Mouse (Mus musculus): ENCODE data around the gene Mad2l1bp. TPM values are rescaled to one million over a fixed set of nuclear protein-coding genes. Genes with fewer than 3 reads are reported as not detected.

Mad2l1bp gene
- total and polyA plus RNA-seq, 3 experiments = 9.7 to 19.3 (median 16.3) TPM

- Histone ChIP-seq H3K27me3 (replicated peaks) (no peaks in the 10 kb centered on the region), H3K79me2 (replicated peaks; ENCODE audit: control insufficient read depth, extremely low read depth, insufficient read depth, poor library complexity, severe bottlenecking) (peaks cover 2% of the 10 kb centered on the region; the same call in 1 of the 2 replicates), H3K9me3 (replicated peaks; ENCODE audit: low read length) (no peaks in the 10 kb centered on the region), H3K4me3 (replicated peaks in 1 of 3; ENCODE audit: low read depth in 2 of 3, low read length in 2 of 3, poor library complexity in 1 of 3) (no peak overlapping the region), H3K9ac (ENCODE audit: insufficient read depth, low read depth) (no peak overlapping the region), H3K27ac (ENCODE audit: insufficient read depth, low read depth) (no peak overlapping the region), H3K36me3 (replicated peaks in 1 of 2; ENCODE audit: control insufficient read depth in 1 of 2, insufficient read depth in 1 of 2, low read length in 1 of 2) (peaks cover 83 to 94% of the 10 kb centered on the region in 2 experiments), H3K4me1 (ENCODE audit: control insufficient read depth in 1 of 2, insufficient read depth in 2 of 2) (peaks cover 5 to 16% of the 10 kb centered on the region in 2 experiments; a peak in 3 of 4 replicates), H3K4me2 (ENCODE audit: insufficient read depth, low read depth, poor library complexity, severe bottlenecking) (no peak overlapping the region)
- in situ Hi-C loops (cut with MboI; ENCODE audit: low pct_ligation_motif_present, low pct_unique_long_range_greater_than_20kb, low sequenced_read_pairs) = no loop called here
- DNase-seq (ENCODE audit: extremely low read depth) = no peak
- TF ChIP-seq UBTF (IDR thresholded peaks at IDR 0.05; ENCODE audit: low read depth, low read length) = no peak
- TF ChIP-seq GABPA (IDR thresholded peaks at IDR 0.05; ENCODE audit: insufficient replicate concordance, low read depth, low read length) = no peak
- TF ChIP-seq CHD2 (IDR thresholded peaks at IDR 0.05; ENCODE audit: low read length) = no peak
- no peak for TF ChIP-seq TCF12 (IDR thresholded peaks at IDR 0.05; ENCODE audit: low read depth, low read length)
- no peak for TF ChIP-seq RAD21 (IDR thresholded peaks at IDR 0.05; ENCODE audit: low read depth, low read length)
- TF ChIP-seq EP300 (IDR thresholded peaks at IDR 0.05; ENCODE audit: low read length) = no peak
- TF ChIP-seq USF2 (conservative IDR thresholded peaks at IDR 0.05; ENCODE audit: low read depth, low read length) = no peak
- no peak for TF ChIP-seq PAX5 (IDR thresholded peaks at IDR 0.05; ENCODE audit: low read length)
- TF ChIP-seq IRF4 (IDR thresholded peaks at IDR 0.05; ENCODE audit: low read depth, low read length) = no peak
- TF ChIP-seq BHLHE40 (IDR thresholded peaks at IDR 0.05; ENCODE audit: low read depth, low read length) = no peak
- no peak for TF ChIP-seq HCFC1 (IDR thresholded peaks at IDR 0.05; ENCODE audit: low read depth, low read length)
- no peak for TF ChIP-seq POLR2A (IDR thresholded peaks at IDR 0.05; ENCODE audit: low read depth, low read length)
- no peak for TF ChIP-seq SIN3A (IDR thresholded peaks at IDR 0.05; ENCODE audit: low read length)
- TF ChIP-seq NELFE (IDR thresholded peaks at IDR 0.05; ENCODE audit: low read depth, low read length) = no peak
- no peak for TF ChIP-seq KAT2A (IDR thresholded peaks at IDR 0.05; ENCODE audit: insufficient replicate concordance, low read length)
- TF ChIP-seq ELF1 (IDR thresholded peaks at IDR 0.05; ENCODE audit: low read depth, low read length) = no peak
- TF ChIP-seq JUN (IDR thresholded peaks at IDR 0.05; ENCODE audit: insufficient read depth, low read depth, low read length) = no peak
- no peak for TF ChIP-seq ZC3H11A (IDR thresholded peaks at IDR 0.05; ENCODE audit: low read depth, low read length)
- TF ChIP-seq POLR2AphosphoS2 (IDR thresholded peaks at IDR 0.05; ENCODE audit: low read depth, low read length) = no peak
- no peak for TF ChIP-seq MXI1 (IDR thresholded peaks at IDR 0.05; ENCODE audit: low read depth, low read length)
- dilution Hi-C loops (cut with MboI; ENCODE audit: extremely low pct_ligation_motif_present, extremely low pct_unique_long_range_greater_than_20kb, low sequenced_read_pairs) = no loop called here
Observed at GRCm38 (mm10) chr17:46168768-46169167, 15.4 kb upstream of the Mad2l1bp start.

GRCm38 (mm10) chr17:46168318-46168717 is 15.0 kb upstream of the Mad2l1bp start:
- peaks cover 4% of the 10 kb centered on the region; the same call in 1 of the 2 replicates for H3K79me2 ChIP-seq (replicated peaks; ENCODE audit: control insufficient read depth, extremely low read depth, insufficient read depth, poor library complexity, severe bottlenecking)
- DNase-seq (ENCODE audit: extremely low read depth) = no peak
- no peaks in the 10 kb centered on the region for H3K27me3 ChIP-seq (replicated peaks)
- dilution Hi-C loops (cut with MboI; ENCODE audit: extremely low pct_ligation_motif_present, extremely low pct_unique_long_range_greater_than_20kb, low sequenced_read_pairs) (no loop called here), in situ Hi-C loops (cut with MboI; ENCODE audit: low pct_ligation_motif_present, low pct_unique_long_range_greater_than_20kb, low sequenced_read_pairs) (no loop called here)
- H3K4me2 ChIP-seq (ENCODE audit: insufficient read depth, low read depth, poor library complexity, severe bottlenecking) = no peak overlapping the region
- H3K4me1 ChIP-seq (ENCODE audit: control insufficient read depth in 1 of 2, insufficient read depth in 2 of 2) = peaks cover 8 to 16% of the 10 kb centered on the region in 2 experiments
- no peak overlapping the region for H3K27ac ChIP-seq (ENCODE audit: insufficient read depth, low read depth)
- no peak overlapping the region for H3K4me3 ChIP-seq (replicated peaks in 1 of 3; ENCODE audit: low read depth in 2 of 3, low read length in 2 of 3, poor library complexity in 1 of 3)
- H3K36me3 ChIP-seq (replicated peaks in 1 of 2; ENCODE audit: control insufficient read depth in 1 of 2, insufficient read depth in 1 of 2, low read length in 1 of 2) = peaks cover 83 to 93% of the 10 kb centered on the region in 2 experiments
- TF ChIP-seq CHD1 (IDR thresholded peaks at IDR 0.05; ENCODE audit: low read depth, low read length) (no peak), E2F4 (IDR thresholded peaks at IDR 0.05; ENCODE audit: insufficient replicate concordance, low read depth, low read length) (no peak), POLR2A (IDR thresholded peaks at IDR 0.05; ENCODE audit: low read depth, low read length) (no peak), RAD21 (IDR thresholded peaks at IDR 0.05; ENCODE audit: low read depth, low read length) (no peak), UBTF (IDR thresholded peaks at IDR 0.05; ENCODE audit: low read depth, low read length) (no peak), TBP (conservative IDR thresholded peaks at IDR 0.05; ENCODE audit: low read depth, low read length) (no peak), EP300 (IDR thresholded peaks at IDR 0.05; ENCODE audit: low read length) (no peak)
- no peak overlapping the region for H3K9ac ChIP-seq (ENCODE audit: insufficient read depth, low read depth)
- H3K9me3 ChIP-seq (replicated peaks; ENCODE audit: low read length) = no peaks in the 10 kb centered on the region

Data from CH12.LX (cell line).